Mouse (Mus musculus) kidney, postnatal 0 days (tissue): Measurements from ENCODE around the gene Srf. TPM values are rescaled to one million over a fixed set of nuclear protein-coding genes. Genes with fewer than 3 reads are reported as not detected.
"Not testable (repeated sequence)": the region's sequence is repeated elsewhere in the genome, so short reads cannot be mapped to it uniquely, and the experiment has no call there.

ENCODE experiments used
- ATAC-seq: fragments of 200-750 bp; cut with Nextera tagmentation; replicated peaks from 2 replicates; pipeline ENCODE4 v1.8.0; 2017; ENCODE audit warnings: low read depth, moderate number of reproducible peaks, moderate TSS enrichment, moderate library complexity; ENCODE audit not compliant: low FRiP score
- DNase-seq: peaks from one replicate; pipeline ENCODE4 v3.0.0-alpha.2; 2016; ENCODE audit warnings: low spot score
- H3K27ac ChIP-seq: fragments of 300-500 bp; sonication (generic); 2 replicates; pipeline ENCODE4 v1.5.1; 2014; ENCODE audit warnings: mild to moderate bottlenecking
- H3K27me3 ChIP-seq: fragments of 300-500 bp; sonication (generic); 2 replicates; pipeline ENCODE4 v1.6.1; 2014; ENCODE audit warnings: low read length, mixed read lengths; ENCODE audit not compliant: insufficient read depth
- H3K36me3 ChIP-seq: fragments of 300-500 bp; sonication (generic); 2 replicates; pipeline ENCODE4 v1.6.1; 2014; ENCODE audit warnings: low read length, mixed read lengths; ENCODE audit not compliant: insufficient read depth
- H3K4me1 ChIP-seq: fragments of 300-500 bp; sonication (generic); replicated peaks from 2 replicates; pipeline ENCODE4 v1.6.1; 2014; ENCODE audit warnings: antibody characterized with exemption, low read length, mixed read lengths; ENCODE audit not compliant: insufficient read depth
- H3K4me2 ChIP-seq: fragments of 300-500 bp; sonication (generic); 2 replicates; pipeline ENCODE4 v1.6.1; 2014; ENCODE audit warnings: mild to moderate bottlenecking, low read length, moderate library complexity, mixed read lengths
- H3K4me3 ChIP-seq: fragments of 300-500 bp; sonication (generic); replicated peaks from 2 replicates; pipeline ENCODE4 v1.5.1; 2014; ENCODE audit warnings: low read depth, low read length
- H3K9ac ChIP-seq: fragments of 300-500 bp; sonication (generic); 2 replicates; pipeline ENCODE4 v1.6.1; 2014; ENCODE audit warnings: low read depth, low read length
- H3K9me3 ChIP-seq: fragments of 300-500 bp; sonication (generic); replicated peaks from 2 replicates; pipeline ENCODE4 v1.6.1; 2016; ENCODE audit warnings: low read length, inconsistent platforms, mixed read lengths
- CTCF ChIP-seq: IDR thresholded peaks from 2 replicates; pipeline ENCODE4 v1.5.1; 2016; ENCODE audit warnings: antibody characterized with exemption, low read depth, mild to moderate bottlenecking, moderate library complexity
- WGBS: fragments of 180-500 bp; shearing (Covaris S2); extraction: QIAGEN DNeasy Blood & Tissue Kit; methylation state at CpG from one replicate; pipeline ENCODE4 v1.1.7; 2014; 5-methylcytosine and 5-hydroxymethylcytosine counted together
- polyA plus RNA-seq: library from polyadenylated mRNA; unstranded; fragments of >200 nt; fragmentation: Nextera tagmentation; extraction: Ambion mirVana; gene quantifications from 2 replicates; pipeline ENCODE4 v1.2.1, GENCODE M21; 2015

The Srf gene
- polyA plus RNA-seq, 1 experiment from 2014 or later: 6.0 TPM

- no peaks in the 10 kb centered on the region for H3K27me3 ChIP-seq
- no peak overlapping the region for H3K9ac ChIP-seq
- H3K27ac ChIP-seq: no peak overlapping the region
- no peak overlapping the region for H3K4me3 ChIP-seq
- H3K4me1 ChIP-seq: peaks cover 10% of the 10 kb centered on the region; the same call in 1 of the 2 replicates
- no peak for TF ChIP-seq CTCF
- 82% methylated on average over 6 of the region's 6 CpGs for WGBS
- DNase-seq: no peak
- H3K36me3 ChIP-seq: no peaks in the 10 kb centered on the region
- no peaks in the 10 kb centered on the region for H3K9me3 ChIP-seq
- H3K4me2 ChIP-seq: no peak overlapping the region
- ATAC-seq: no peak
Observed at GRCm38 (mm10) chr17:46559146-46559545, 3.2 kb upstream of the Srf start.

DNA sequence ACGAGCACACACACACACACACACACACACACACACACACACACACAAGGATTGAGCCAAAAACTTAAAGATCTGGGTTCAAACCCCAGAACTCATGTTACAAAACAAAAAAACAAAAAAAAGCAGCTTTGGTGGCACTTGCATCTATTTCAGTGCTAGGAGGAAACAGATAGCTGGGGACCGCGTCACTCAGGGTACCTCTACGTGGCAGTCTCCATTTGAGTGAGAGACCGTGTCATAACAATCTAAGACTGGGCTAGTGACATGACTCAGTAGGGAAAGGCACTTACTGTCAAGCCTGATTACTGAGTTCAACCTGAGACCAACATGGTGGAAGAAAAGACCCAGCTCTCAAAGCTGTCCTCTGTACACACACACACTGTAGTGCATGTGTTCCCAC is 2.2 kb upstream of the Srf start:
- WGBS: 94% methylated on average over 5 of the region's 5 CpGs
- H3K4me1 ChIP-seq: peaks cover 20% of the 10 kb centered on the region

DNA sequence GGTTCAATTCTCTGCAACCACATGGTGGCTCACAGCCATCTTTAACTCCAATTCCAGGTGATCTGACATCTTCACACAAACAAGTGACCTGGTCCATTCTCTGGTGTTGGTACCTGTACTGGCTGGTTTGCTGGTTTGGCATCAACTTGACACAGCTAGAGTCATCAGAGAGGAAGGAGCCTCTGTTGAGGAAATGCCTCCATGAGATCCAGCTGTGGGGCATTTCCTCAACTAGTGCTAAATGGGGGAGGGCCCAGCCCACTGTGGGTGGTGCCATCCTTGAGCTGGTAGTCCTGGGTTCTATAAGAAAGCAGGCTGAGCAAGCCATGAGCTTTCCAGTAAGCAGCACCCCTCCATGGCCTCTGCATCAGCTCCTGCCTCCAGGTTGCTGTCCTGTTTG is 1.3 kb upstream of the Srf start:
- H3K27ac ChIP-seq: peak overlapping the region; percentile 92
- DNase-seq, H3K36me3 ChIP-seq, H3K9ac ChIP-seq, ATAC-seq, H3K9me3 ChIP-seq, H3K4me2 ChIP-seq, H3K4me3 ChIP-seq, H3K27me3 ChIP-seq: not testable (repeated sequence)
- H3K4me1 ChIP-seq: peaks cover 26% of the 10 kb centered on the region

More for the DNA sequence above, 2.2 kb upstream of the Srf start:
- H3K27me3 ChIP-seq: no peaks in the 10 kb centered on the region
- no peak overlapping the region for H3K9ac ChIP-seq
- ATAC-seq (no peak), DNase-seq (no peak)
- no peaks in the 10 kb centered on the region for H3K9me3 ChIP-seq
- no peak for TF ChIP-seq CTCF
- H3K27ac ChIP-seq: no peak overlapping the region
- no peaks in the 10 kb centered on the region for H3K36me3 ChIP-seq
- H3K4me2 ChIP-seq: no peak overlapping the region
- no peak overlapping the region for H3K4me3 ChIP-seq

- TF ChIP-seq CTCF: no peak
- peaks cover 28% of the 10 kb centered on the region for H3K4me1 ChIP-seq
- WGBS: 0% methylated on average over 11 of the region's 11 CpGs
- peak overlapping the region; percentile 59 for H3K9ac ChIP-seq
- DNase-seq (no peak), ATAC-seq (peak; percentile 16)
- H3K36me3 ChIP-seq: peaks cover 6% of the 10 kb centered on the region; the same call in 1 of the 2 replicates
- H3K4me3 ChIP-seq: peak overlapping the region; percentile 79
- H3K27me3 ChIP-seq: no peaks in the 10 kb centered on the region
- H3K27ac ChIP-seq: peak overlapping the region; percentile 92
- no peaks in the 10 kb centered on the region for H3K9me3 ChIP-seq
- H3K4me2 ChIP-seq: peak overlapping the region; percentile 74
Observed at GRCm38 (mm10) chr17:46556584-46556945, 590 bp upstream of the Srf start.

- peak; percentile 57 for DNase-seq
- H3K36me3 ChIP-seq: peaks cover 20% of the 10 kb centered on the region
- under 1% methylated on average over 72 of the region's 75 CpGs for WGBS
Observed at GRCm38 (mm10) chr17:46554977-46555672, 850 bp downstream of the Srf start.

DNA sequence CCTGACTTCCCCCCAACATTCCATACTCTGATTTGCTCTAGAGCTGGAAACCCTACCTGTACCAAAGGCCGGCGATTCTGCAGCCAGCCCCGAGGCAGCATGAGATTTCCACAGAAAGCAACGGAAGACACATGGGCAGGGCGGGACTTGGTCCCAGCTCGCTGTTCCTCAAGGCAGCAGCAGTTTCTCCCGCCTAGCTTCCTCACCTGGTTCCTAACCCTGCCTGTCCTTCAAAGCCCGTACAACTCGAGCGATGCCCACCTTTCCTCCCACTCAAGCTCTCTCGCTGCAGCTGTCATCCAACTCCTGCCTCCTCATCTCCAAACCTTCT is 1.4 kb downstream of the Srf start:
- Histone ChIP-seq H3K4me1 (peaks cover 28% of the 10 kb centered on the region), H3K9ac (peak overlapping the region; percentile 90), H3K4me2 (peak overlapping the region; percentile 94), H3K27ac (peak overlapping the region; percentile 90; the same call in 1 of the 2 replicates), H3K9me3 (no peaks in the 10 kb centered on the region), H3K27me3 (no peaks in the 10 kb centered on the region), H3K4me3 (peak overlapping the region; percentile 79), H3K36me3 (peaks cover 26% of the 10 kb centered on the region)
- no peak for TF ChIP-seq CTCF
- ATAC-seq (no peak), DNase-seq (no peak)
- under 1% methylated on average over 11 of the region's 11 CpGs for WGBS

More at GRCm38 (mm10) chr17:46554977-46555672, 850 bp downstream of the Srf start:
- Histone ChIP-seq H3K4me1 (peaks cover 28% of the 10 kb centered on the region), H3K4me3 (peak overlapping the region; percentile 79), H3K4me2 (peak overlapping the region; percentile 94), H3K27me3 (no peaks in the 10 kb centered on the region), H3K9ac (peak overlapping the region; percentile 90), H3K9me3 (no peaks in the 10 kb centered on the region), H3K27ac (peak overlapping the region; percentile 90)
- no peak for ATAC-seq
- no peak for TF ChIP-seq CTCF

GRCm38 (mm10) chr17:46553926-46554325 is 2.0 kb downstream of the Srf start:
- Histone ChIP-seq H3K4me2 (peak overlapping the region; percentile 94), H3K4me3 (peak overlapping the region; percentile 79), H3K27me3 (no peaks in the 10 kb centered on the region), H3K36me3 (peaks cover 32% of the 10 kb centered on the region), H3K27ac (no peak overlapping the region), H3K9ac (no peak overlapping the region), H3K4me1 (peaks cover 28% of the 10 kb centered on the region), H3K9me3 (no peaks in the 10 kb centered on the region)
- TF ChIP-seq CTCF: no peak
- ATAC-seq (no peak), DNase-seq (no peak)
- WGBS: 61% methylated on average over 3 of the region's 3 CpGs
